Mouse (Mus musculus) lung, adult 10 weeks (tissue): ENCODE results near the gene Rs1. TPM values are rescaled to one million over a fixed set of nuclear protein-coding genes. Genes with fewer than 3 reads are reported as not detected.

Experiments
- polyA plus RNA-seq: library from polyadenylated mRNA; stranded (reverse); fragments of 350-450 nt; fragmentation: Illumina TruSeq; extraction: RNeasy Lipid Tissue Mini Kit (QIAGEN cat#74804); gene quantifications from one replicate; pipeline ENCODE4 v1.2.3, GENCODE M21; 2014; ENCODE audit warnings: low read depth, low replicate concordance; ENCODE audit not compliant: insufficient read depth

The Rs1 gene
- polyA plus RNA-seq: not detected

DNA sequence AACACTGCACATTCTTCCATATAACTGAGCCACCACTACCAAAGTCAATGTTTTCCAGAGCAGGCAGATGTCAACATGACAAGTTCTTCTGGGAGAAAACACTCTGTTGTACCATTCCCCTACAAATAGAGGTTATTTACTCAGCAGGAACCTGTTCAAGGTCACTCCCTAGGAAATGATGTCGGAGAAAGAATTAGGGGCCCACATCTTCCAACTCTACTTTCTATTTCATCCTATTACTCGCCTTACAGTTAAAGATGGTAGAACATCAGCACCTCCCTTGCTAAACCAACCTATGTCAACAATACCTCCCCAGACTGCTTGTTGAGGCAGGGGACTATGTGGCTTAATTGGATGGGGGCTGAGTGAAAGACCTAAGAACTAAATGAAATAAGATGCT, at the start of gene Rs1:
Gene Rs1, plus strand, starts transcription at position 301 of the 400 bp plus-strand sequence.

DNA sequence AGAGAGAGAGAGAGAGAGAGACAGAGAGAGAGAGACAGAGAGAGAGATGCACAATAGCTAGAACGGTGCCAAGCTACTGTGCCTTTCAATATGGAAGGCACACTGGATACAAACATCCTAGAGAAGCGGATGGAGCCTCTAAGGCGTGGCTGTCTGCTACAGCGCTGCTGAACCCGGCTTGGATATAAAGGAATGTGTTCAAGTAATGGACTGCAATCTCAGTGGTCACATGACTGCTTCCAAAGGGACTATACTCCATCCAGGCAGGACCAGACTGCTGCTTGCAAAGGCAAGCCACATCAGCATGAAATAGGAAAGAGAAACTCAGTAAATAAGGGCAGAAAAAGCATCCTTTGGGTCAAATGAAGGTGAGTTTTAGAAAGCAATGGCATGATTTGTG, 32.2 kb upstream of the Rs1 start, which contains the start of gene Ppef1:
Gene Ppef1, minus strand, starts transcription at position 116 of the 400 bp plus-strand sequence.

Other genes starting within 250 kb of the Rs1 start
- gene Ppef1, start 32.2 kb upstream of the Rs1 start, polyA plus RNA-seq: not detected
- 0.11 TPM for gene Gja6, start 139.0 kb downstream of the Rs1 start, polyA plus RNA-seq
- 4.2 TPM for gene Cdkl5, start 226.7 kb downstream of the Rs1 start, polyA plus RNA-seq